ENCODE assay signal across 11 mouse cellular contexts in genomic region chr1:54899247-54899646, GRCm38 (mm10). TPM values are rescaled to one million over a fixed set of nuclear protein-coding genes. Genes with fewer than 3 reads are reported as not detected.
DNase-seq lines count a peak whose midpoint lies in the region; ATAC-seq and TF ChIP-seq lines count a peak whose summit lies in the region.
"Had no signal": no experiment of that assay in that cellular context is flagged by ENCODE, and none has a peak within 500 bp of the region (broad histone marks: within the 10 kb centered on the region; RNA-seq: fewer than 3 reads in every experiment).

No protein-coding gene starts in this region.

- no peak for DNase-seq in heart, adult 8-10 months (ENCODE audit: low spot score)
- no peak for DNase-seq in stomach, postnatal 0 days (ENCODE audit: low spot score)
- no peak for DNase-seq in layer of hippocampus, postnatal 36 days
- DNase-seq in cerebellum, adult 11-12 months: no peak
- DNase-seq: adrenal gland, postnatal 25 days; cerebellum, postnatal 36 days; heart, adult 2 months; thymus, adult 18-20 months had no signal

- H3K27ac ChIP-seq in heart, embryonic 16.5 days (ENCODE audit: low read length): no peak overlapping the region
- peak overlapping the region; percentile 33 for H3K27ac ChIP-seq in stomach, embryonic 16.5 days (ENCODE audit: low read length)
- H3K27ac ChIP-seq in stomach, postnatal 0 days (replicated peaks): no peak overlapping the region
- H3K27ac ChIP-seq in hindbrain, embryonic 16.5 days (ENCODE audit: low read depth, low read length): peak overlapping the region; percentile 69
- H3K27ac ChIP-seq: heart, adult 2 months had no signal

- ATAC-seq in heart, embryonic 16.5 days (replicated peaks; ENCODE audit: extremely low read depth, insufficient read depth, low FRiP score): 0 out of 2 replicates have a peak, but pooled peaks have one; percentile 31
- no peak for ATAC-seq in stomach, embryonic 16.5 days (ENCODE audit: insufficient read depth, low FRiP score)
- ATAC-seq in stomach, postnatal 0 days (ENCODE audit: low FRiP score, low TSS enrichment): no peak
- ATAC-seq in hindbrain, embryonic 16.5 days: peak; percentile 21

- no peak for TF ChIP-seq EP300 in stomach, postnatal 0 days (optimal IDR thresholded peaks at IDR 0.05)

- H3K4me1 ChIP-seq in heart, embryonic 16.5 days (ENCODE audit: control insufficient read depth, insufficient read depth, low read length): peaks cover 32% of the 10 kb centered on the region
- H3K4me1 ChIP-seq in stomach, embryonic 16.5 days (ENCODE audit: control insufficient read depth, insufficient read depth, low read length): peaks cover 25% of the 10 kb centered on the region
- H3K4me1 ChIP-seq in stomach, postnatal 0 days (replicated peaks; ENCODE audit: control insufficient read depth, insufficient read depth): no peaks in the 10 kb centered on the region; the same call in 1 of the 2 replicates
- H3K4me1 ChIP-seq in hindbrain, embryonic 16.5 days (ENCODE audit: control insufficient read depth, insufficient read depth, low read depth, low read length): peaks cover 17% of the 10 kb centered on the region

- H3K9ac ChIP-seq in heart, embryonic 16.5 days (ENCODE audit: low read length): no peak overlapping the region
- no peak overlapping the region for H3K9ac ChIP-seq in stomach, embryonic 16.5 days (ENCODE audit: low read length)
- H3K9ac ChIP-seq in stomach, postnatal 0 days (ENCODE audit: low read length): no peak overlapping the region
- no peak overlapping the region for H3K9ac ChIP-seq in hindbrain, embryonic 16.5 days (ENCODE audit: low read depth, low read length)

- WGBS in heart, embryonic 16.5 days: 60% methylated on average over 6 of the region's 6 CpGs
- WGBS in stomach, embryonic 16.5 days: 83% methylated on average over 6 of the region's 6 CpGs
- 84% methylated on average over 6 of the region's 6 CpGs for WGBS in stomach, postnatal 0 days
- 49% methylated on average over 6 of the region's 6 CpGs for WGBS in hindbrain, embryonic 16.5 days

- H3K4me3 ChIP-seq in heart, embryonic 16.5 days (ENCODE audit: low read length): no peak overlapping the region
- no peak overlapping the region for H3K4me3 ChIP-seq in stomach, embryonic 16.5 days (replicated peaks; ENCODE audit: low read length)
- no peak overlapping the region for H3K4me3 ChIP-seq in stomach, postnatal 0 days (ENCODE audit: low read depth, low read length)
- H3K4me3 ChIP-seq in hindbrain, embryonic 16.5 days (ENCODE audit: low read length): no peak overlapping the region
- H3K4me3 ChIP-seq: heart, adult 2 months had no signal

- no peaks in the 10 kb centered on the region for H3K27me3 ChIP-seq in heart, embryonic 16.5 days (ENCODE audit: control insufficient read depth, insufficient read depth, low read length)
- no peaks in the 10 kb centered on the region for H3K27me3 ChIP-seq in stomach, embryonic 16.5 days (ENCODE audit: control insufficient read depth, insufficient read depth, low read length)
- H3K27me3 ChIP-seq in stomach, postnatal 0 days (ENCODE audit: control insufficient read depth, insufficient read depth, low read length): no peaks in the 10 kb centered on the region
- no peaks in the 10 kb centered on the region for H3K27me3 ChIP-seq in hindbrain, embryonic 16.5 days (replicated peaks; ENCODE audit: control insufficient read depth, insufficient read depth, low read length)

- no peak for TF ChIP-seq CTCF in stomach, postnatal 0 days (IDR thresholded peaks at IDR 0.05; ENCODE audit: low read depth)

- H3K4me2 ChIP-seq in heart, embryonic 16.5 days (ENCODE audit: low read depth, low read length): no peak overlapping the region; the same call in 1 of the 2 replicates
- H3K4me2 ChIP-seq in stomach, embryonic 16.5 days (ENCODE audit: low read depth, low read length): no peak overlapping the region
- no peak overlapping the region for H3K4me2 ChIP-seq in stomach, postnatal 0 days (replicated peaks; ENCODE audit: low read depth)
- 0 out of 2 replicates have a peak overlapping the region, but pooled peaks have one; percentile 13 for H3K4me2 ChIP-seq in hindbrain, embryonic 16.5 days (ENCODE audit: low read length)

- H3K9me3 ChIP-seq in heart, embryonic 16.5 days (replicated peaks; ENCODE audit: control insufficient read depth, low read length): 0 out of 2 replicates have a peak, but pooled peaks cover 5% of the 10 kb centered on the region
- H3K9me3 ChIP-seq in stomach, embryonic 16.5 days (replicated peaks; ENCODE audit: control insufficient read depth, low read length): peaks cover 5% of the 10 kb centered on the region; the same call in 1 of the 2 replicates
- H3K9me3 ChIP-seq in stomach, postnatal 0 days (ENCODE audit: control insufficient read depth, low read length): no peaks in the 10 kb centered on the region
- no peaks in the 10 kb centered on the region for H3K9me3 ChIP-seq in hindbrain, embryonic 16.5 days (ENCODE audit: control insufficient read depth, low read length)

- H3K36me3 ChIP-seq in heart, embryonic 16.5 days (ENCODE audit: control insufficient read depth, insufficient read depth): no peaks in the 10 kb centered on the region
- H3K36me3 ChIP-seq in stomach, embryonic 16.5 days (ENCODE audit: control insufficient read depth, insufficient read depth, low read length): no peaks in the 10 kb centered on the region
- H3K36me3 ChIP-seq in stomach, postnatal 0 days (ENCODE audit: control insufficient read depth, insufficient read depth, low read length): no peaks in the 10 kb centered on the region
- H3K36me3 ChIP-seq in hindbrain, embryonic 16.5 days (ENCODE audit: control insufficient read depth, insufficient read depth, low read length): no peaks in the 10 kb centered on the region

RNA-seq across cellular contexts. Expression of gene Ankrd44, which starts 26.9 kb away (rescaled TPM):
- 8.7 and 11.4 TPM in 2 replicates for polyA plus RNA-seq in heart, embryonic 16.5 days (2015; fragmentation: Nextera tagmentation; extraction: Ambion mirVana)
- 10 to 100 TPM in 1 of 4 experiments, 1 to 10 TPM in 3; 6.9 to 13.4 (median 8.3) TPM for total RNA-seq in heart, adult 8-10 months (2022)
- polyA plus RNA-seq in stomach, embryonic 16.5 days (2015; fragmentation: Nextera tagmentation; extraction: Ambion mirVana): 13.8 and 14.5 TPM in 2 replicates
- polyA plus RNA-seq in stomach, postnatal 0 days (2015; fragmentation: Nextera tagmentation; extraction: Ambion mirVana): 7.8 and 8.7 TPM in 2 replicates
- polyA plus RNA-seq in hindbrain, embryonic 16.5 days (2015; fragmentation: Nextera tagmentation; extraction: Ambion mirVana): 19.5 TPM in 2 replicates
- total RNA-seq in layer of hippocampus, postnatal 36 days (2021): 10 to 100 TPM; 13.5 to 16.5 TPM

Comparison
In these comparisons a context has a peak if more than half of its experiments do, and no peak if none do; other contexts are left out.
1. H3K27ac ChIP-seq: peak in stomach, embryonic 16.5 days (single experiment) and hindbrain, embryonic 16.5 days (single experiment); none in heart, embryonic 16.5 days (single experiment) and stomach, postnatal 0 days (single experiment).
2. ATAC-seq: peak in heart, embryonic 16.5 days (single experiment) and hindbrain, embryonic 16.5 days (single experiment); none in stomach, embryonic 16.5 days (single experiment) and stomach, postnatal 0 days (single experiment).